Comparison of ENCODE assay signal across 8 mouse cellular contexts in the genomic region with DNA sequence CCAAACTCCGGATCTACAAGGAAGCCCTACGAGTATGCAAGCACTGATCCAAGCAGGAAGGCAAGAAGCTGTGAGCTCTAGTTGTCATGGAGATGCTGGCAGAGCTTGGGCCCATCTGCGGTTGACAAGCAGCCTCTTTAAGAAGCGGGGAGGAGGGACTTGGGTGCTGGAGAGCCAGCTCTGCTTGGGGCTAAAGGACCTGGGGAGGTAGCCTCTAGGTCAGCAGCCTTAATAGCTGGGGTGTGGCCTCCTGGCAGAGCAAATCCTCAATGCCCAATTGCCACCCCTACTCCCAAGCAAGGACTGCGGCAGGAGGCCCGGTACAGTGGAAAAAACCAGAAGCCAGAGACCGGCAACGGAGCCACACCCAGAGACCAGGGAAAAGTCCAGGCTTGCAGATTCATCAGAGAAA. TPM values are rescaled to one million over a fixed set of nuclear protein-coding genes. Genes with fewer than 3 reads are reported as not detected.
DNase-seq lines count a peak whose midpoint lies in the region; ATAC-seq and TF ChIP-seq lines count a peak whose summit lies in the region.

No protein-coding gene starts in this region.

- intact Hi-C loops in heart, adult 2 months (cut with DNase I), result no loop called here

- peaks cover 23% of the 10 kb centered on the region for H3K4me1 ChIP-seq in embryonic facial prominence, embryonic 12.5 days
- H3K4me1 ChIP-seq in heart, adult 2 months (ENCODE audit: control insufficient read depth, insufficient read depth, low read length), result peaks cover 15% of the 10 kb centered on the region
- H3K4me1 ChIP-seq in kidney, adult 2 months (ENCODE audit: control insufficient read depth, insufficient read depth, low read length), result peaks cover 30% of the 10 kb centered on the region
- H3K4me1 ChIP-seq in limb, embryonic 11.5 days (ENCODE audit: control insufficient read depth, insufficient read depth, low read length), result peaks cover 10% of the 10 kb centered on the region; the same call in 1 of the 2 replicates
- H3K4me1 ChIP-seq in midbrain, embryonic 12.5 days, result peaks cover 25% of the 10 kb centered on the region
- H3K4me1 ChIP-seq in stomach, embryonic 15.5 days, result peaks cover 38% of the 10 kb centered on the region

- ATAC-seq in embryonic facial prominence, embryonic 12.5 days (ENCODE audit: insufficient number of reproducible peaks, insufficient read depth, low FRiP score, low TSS enrichment), result no peak
- no peak for ATAC-seq in limb, embryonic 11.5 days (ENCODE audit: insufficient number of reproducible peaks, low FRiP score, low TSS enrichment, low read depth)
- ATAC-seq in midbrain, embryonic 12.5 days (ENCODE audit: low FRiP score, low read depth), result 0 out of 2 replicates have a peak, but pooled peaks have one; percentile 45
- peak; percentile 30 for ATAC-seq in stomach, embryonic 15.5 days (ENCODE audit: insufficient read depth, low FRiP score, low read depth)

- H3K4me3 ChIP-seq in embryonic facial prominence, embryonic 12.5 days, result no peak overlapping the region
- H3K4me3 ChIP-seq in heart, adult 2 months, result no peak overlapping the region
- H3K4me3 ChIP-seq in kidney, adult 2 months (ENCODE audit: insufficient read depth, low read depth, low read length), result peak overlapping the region; percentile 19; the same call in 1 of the 2 replicates
- H3K4me3 ChIP-seq in limb, embryonic 11.5 days (ENCODE audit: low read depth, low read length), result no peak overlapping the region
- H3K4me3 ChIP-seq in midbrain, embryonic 12.5 days, result no peak overlapping the region
- no peak overlapping the region for H3K4me3 ChIP-seq in stomach, embryonic 15.5 days (replicated peaks)

- no peaks in the 10 kb centered on the region for H3K79me2 ChIP-seq in heart, adult 2 months (replicated peaks; ENCODE audit: control insufficient read depth, insufficient read depth, low read length)

- TF ChIP-seq POLR2A in heart, adult 2 months (IDR thresholded peaks at IDR 0.05; ENCODE audit: insufficient read depth, low read depth, low read length), result peak; percentile 60; the same call in 1 of the 2 replicates
- TF ChIP-seq POLR2A in kidney, adult 2 months (IDR thresholded peaks at IDR 0.05; ENCODE audit: low read depth, low read length), result peak; percentile 42

- H3K27ac ChIP-seq in embryonic facial prominence, embryonic 12.5 days, result peak overlapping the region; percentile 30; the same call in 1 of the 2 replicates
- peak overlapping the region; percentile 84 for H3K27ac ChIP-seq in heart, adult 2 months
- peak overlapping the region; percentile 99 for H3K27ac ChIP-seq in kidney, adult 2 months (ENCODE audit: insufficient read depth, low read depth, low read length)
- no peak overlapping the region for H3K27ac ChIP-seq in limb, embryonic 11.5 days (replicated peaks; ENCODE audit: low read depth, low read length)
- 0 out of 2 replicates have a peak overlapping the region, but pooled peaks have one; percentile 15 for H3K27ac ChIP-seq in midbrain, embryonic 12.5 days (replicated peaks)
- H3K27ac ChIP-seq in stomach, embryonic 15.5 days, result peak overlapping the region; percentile 70

- no peak for TF ChIP-seq CTCF in heart, adult 2 months (IDR thresholded peaks at IDR 0.05)
- no peak for TF ChIP-seq CTCF in kidney, adult 2 months (conservative IDR thresholded peaks at IDR 0.05; ENCODE audit: insufficient read depth, insufficient read length, low read depth, low read length)

- peak; percentile 36 to 37 for DNase-seq in spleen, postnatal 36 days (ENCODE audit: low spot score in 2 of 2)
- DNase-seq in spleen, adult 18-20 months, result no peak
- peak; percentile 77 to 85 for DNase-seq in heart, adult 2 months
- DNase-seq in kidney, adult 2 months, result peak; percentile 95
- DNase-seq in limb, embryonic 11.5 days (ENCODE audit: low spot score), result peak; percentile 29

- H3K4me2 ChIP-seq in embryonic facial prominence, embryonic 12.5 days (replicated peaks), result peak overlapping the region; percentile 12; the same call in 1 of the 2 replicates
- H3K4me2 ChIP-seq in limb, embryonic 11.5 days (ENCODE audit: low read depth, severe bottlenecking), result no peak overlapping the region
- peak overlapping the region; percentile 18; the same call in 1 of the 2 replicates for H3K4me2 ChIP-seq in midbrain, embryonic 12.5 days (replicated peaks)
- peak overlapping the region; percentile 45 for H3K4me2 ChIP-seq in stomach, embryonic 15.5 days

- H3K9me3 ChIP-seq in embryonic facial prominence, embryonic 12.5 days, result no peaks in the 10 kb centered on the region
- H3K9me3 ChIP-seq in limb, embryonic 11.5 days (ENCODE audit: control insufficient read depth, low read length), result no peaks in the 10 kb centered on the region
- H3K9me3 ChIP-seq in midbrain, embryonic 12.5 days, result no peaks in the 10 kb centered on the region
- no peaks in the 10 kb centered on the region for H3K9me3 ChIP-seq in stomach, embryonic 15.5 days

- H3K27me3 ChIP-seq in embryonic facial prominence, embryonic 12.5 days, result 0 out of 2 replicates have a peak, but pooled peaks cover 6% of the 10 kb centered on the region
- no peaks in the 10 kb centered on the region for H3K27me3 ChIP-seq in heart, adult 2 months (ENCODE audit: control insufficient read depth, insufficient read depth, low read length)
- no peaks in the 10 kb centered on the region for H3K27me3 ChIP-seq in kidney, adult 2 months (replicated peaks; ENCODE audit: control insufficient read depth, insufficient read depth, low read length)
- no peaks in the 10 kb centered on the region for H3K27me3 ChIP-seq in limb, embryonic 11.5 days (ENCODE audit: control insufficient read depth, insufficient read depth, low read length)
- H3K27me3 ChIP-seq in midbrain, embryonic 12.5 days, result peaks cover 23% of the 10 kb centered on the region
- H3K27me3 ChIP-seq in stomach, embryonic 15.5 days (replicated peaks), result no peaks in the 10 kb centered on the region

- WGBS in embryonic facial prominence, embryonic 12.5 days, result 8% methylated on average over 8 of the region's 8 CpGs
- 24% methylated on average over 8 of the region's 8 CpGs for WGBS in heart, adult 2 months
- WGBS in kidney, adult 2 months, result under 1% methylated on average over 8 of the region's 8 CpGs
- 7% methylated on average over 8 of the region's 8 CpGs for WGBS in limb, embryonic 11.5 days
- 10% methylated on average over 8 of the region's 8 CpGs for WGBS in midbrain, embryonic 12.5 days
- WGBS in stomach, embryonic 15.5 days, result 8% methylated on average over 8 of the region's 8 CpGs

- 0 out of 2 replicates have a peak, but pooled peaks have one; percentile 23 for TF ChIP-seq EP300 in heart, adult 2 months (IDR thresholded peaks at IDR 0.05; ENCODE audit: insufficient read depth, low read depth, low read length)

- H3K9ac ChIP-seq in embryonic facial prominence, embryonic 12.5 days, result no peak overlapping the region
- no peak overlapping the region for H3K9ac ChIP-seq in heart, adult 2 months (ENCODE audit: low read depth, low read length)
- no peak overlapping the region for H3K9ac ChIP-seq in limb, embryonic 11.5 days (ENCODE audit: low read length)
- H3K9ac ChIP-seq in midbrain, embryonic 12.5 days (replicated peaks), result no peak overlapping the region
- no peak overlapping the region for H3K9ac ChIP-seq in stomach, embryonic 15.5 days

- H3K36me3 ChIP-seq in embryonic facial prominence, embryonic 12.5 days, result no peaks in the 10 kb centered on the region
- H3K36me3 ChIP-seq in heart, adult 2 months (ENCODE audit: control insufficient read depth, insufficient read depth, low read length), result no peaks in the 10 kb centered on the region
- H3K36me3 ChIP-seq in kidney, adult 2 months (ENCODE audit: control insufficient read depth, insufficient read depth, low read length), result no peaks in the 10 kb centered on the region
- H3K36me3 ChIP-seq in limb, embryonic 11.5 days (ENCODE audit: control insufficient read depth, insufficient read depth, low read length), result no peaks in the 10 kb centered on the region
- H3K36me3 ChIP-seq in midbrain, embryonic 12.5 days, result no peaks in the 10 kb centered on the region
- H3K36me3 ChIP-seq in stomach, embryonic 15.5 days, result no peaks in the 10 kb centered on the region

RNA-seq across cellular contexts. Expression of a gene that starts 2.4 kb away (rescaled TPM):
- polyA plus RNA-seq in embryonic facial prominence, embryonic 12.5 days (2016; fragmentation: Nextera tagmentation; extraction: Ambion mirVana), result 1,101 and 1,118 TPM in 2 replicates
- 100 to 1,000 TPM; 738 to 741 TPM for total RNA-seq in heart, adult 2 months (2021)
- polyA plus RNA-seq in heart, adult 2 months (2012; rRNA removed), result 674 and 1,134 TPM in 2 replicates
- polyA plus RNA-seq in kidney, adult 2 months (2012; rRNA removed), result 665 and 667 TPM in 2 replicates
- 1,902 and 2,130 TPM in 2 replicates for polyA plus RNA-seq in limb, embryonic 11.5 days (2014; fragmentation: Nextera tagmentation; extraction: Ambion mirVana)
- 802 and 809 TPM in 2 replicates for polyA plus RNA-seq in midbrain, embryonic 12.5 days (2016; fragmentation: Nextera tagmentation; extraction: Ambion mirVana)
- polyA plus RNA-seq in stomach, embryonic 15.5 days (2015; fragmentation: Nextera tagmentation; extraction: Ambion mirVana), result 1,836 and 1,959 TPM in 2 replicates

RNA-seq across cellular contexts. Expression of a gene that starts 22.1 kb away (rescaled TPM):
- not detected in 2 replicates for polyA plus RNA-seq in embryonic facial prominence, embryonic 12.5 days (2016; fragmentation: Nextera tagmentation; extraction: Ambion mirVana)
- not detected for total RNA-seq in heart, adult 2 months (2021)
- 1.1 and 2.3 TPM in 2 replicates for polyA plus RNA-seq in heart, adult 2 months (2012; rRNA removed)
- 0.42 and 0.67 TPM in 2 replicates for polyA plus RNA-seq in kidney, adult 2 months (2012; rRNA removed)
- polyA plus RNA-seq in limb, embryonic 11.5 days (2014; fragmentation: Nextera tagmentation; extraction: Ambion mirVana), result 0.19 and 0.26 TPM in 2 replicates
- 0.22 TPM in 1 of 2 replicates, not detected in the other for polyA plus RNA-seq in midbrain, embryonic 12.5 days (2016; fragmentation: Nextera tagmentation; extraction: Ambion mirVana)
- 0.17 TPM in 2 replicates for polyA plus RNA-seq in stomach, embryonic 15.5 days (2015; fragmentation: Nextera tagmentation; extraction: Ambion mirVana)

RNA-seq across cellular contexts. Expression of a gene that starts 43.0 kb away (rescaled TPM):
- 50.4 and 54.0 TPM in 2 replicates for polyA plus RNA-seq in embryonic facial prominence, embryonic 12.5 days (2016; fragmentation: Nextera tagmentation; extraction: Ambion mirVana)
- total RNA-seq in heart, adult 2 months (2021), result 10 to 100 TPM; 15.7 to 17.2 TPM
- 4.8 and 8.9 TPM in 2 replicates for polyA plus RNA-seq in heart, adult 2 months (2012; rRNA removed)
- polyA plus RNA-seq in kidney, adult 2 months (2012; rRNA removed), result 9.8 and 11.6 TPM in 2 replicates
- 51.0 and 51.6 TPM in 2 replicates for polyA plus RNA-seq in limb, embryonic 11.5 days (2014; fragmentation: Nextera tagmentation; extraction: Ambion mirVana)
- 51.5 and 52.1 TPM in 2 replicates for polyA plus RNA-seq in midbrain, embryonic 12.5 days (2016; fragmentation: Nextera tagmentation; extraction: Ambion mirVana)
- 48.6 and 52.6 TPM in 2 replicates for polyA plus RNA-seq in stomach, embryonic 15.5 days (2015; fragmentation: Nextera tagmentation; extraction: Ambion mirVana)

RNA-seq across cellular contexts. Expression of a gene that starts 43.0 kb away (rescaled TPM):
- 26.9 and 29.5 TPM in 2 replicates for polyA plus RNA-seq in embryonic facial prominence, embryonic 12.5 days (2016; fragmentation: Nextera tagmentation; extraction: Ambion mirVana)
- 1 to 10 TPM; 7.5 to 9.2 TPM for total RNA-seq in heart, adult 2 months (2021)
- polyA plus RNA-seq in heart, adult 2 months (2012; rRNA removed), result 5.2 and 8.4 TPM in 2 replicates
- polyA plus RNA-seq in kidney, adult 2 months (2012; rRNA removed), result 31.0 and 41.7 TPM in 2 replicates
- polyA plus RNA-seq in limb, embryonic 11.5 days (2014; fragmentation: Nextera tagmentation; extraction: Ambion mirVana), result 18.6 and 21.3 TPM in 2 replicates
- 23.8 and 24.9 TPM in 2 replicates for polyA plus RNA-seq in midbrain, embryonic 12.5 days (2016; fragmentation: Nextera tagmentation; extraction: Ambion mirVana)
- polyA plus RNA-seq in stomach, embryonic 15.5 days (2015; fragmentation: Nextera tagmentation; extraction: Ambion mirVana), result 20.2 and 21.8 TPM in 2 replicates

Comparison
In these comparisons a context has a peak if more than half of its experiments do, and no peak if none do; other contexts are left out.
1. DNase-seq: peak in spleen, postnatal 36 days (2 of 2), heart, adult 2 months (2 of 2), kidney, adult 2 months (single experiment) and limb, embryonic 11.5 days (single experiment); none in spleen, adult 18-20 months (0 of 2).
2. ATAC-seq: peak in midbrain, embryonic 12.5 days (single experiment) and stomach, embryonic 15.5 days (single experiment); none in embryonic facial prominence, embryonic 12.5 days (single experiment) and limb, embryonic 11.5 days (single experiment).